Mouse (Mus musculus): ENCODE data around the gene Sele. TPM values are rescaled to one million over a fixed set of nuclear protein-coding genes. Genes with fewer than 3 reads are reported as not detected.

Sele gene
- polyA plus RNA-seq, 1 experiment from 2014 or later, result not detected

DNA sequence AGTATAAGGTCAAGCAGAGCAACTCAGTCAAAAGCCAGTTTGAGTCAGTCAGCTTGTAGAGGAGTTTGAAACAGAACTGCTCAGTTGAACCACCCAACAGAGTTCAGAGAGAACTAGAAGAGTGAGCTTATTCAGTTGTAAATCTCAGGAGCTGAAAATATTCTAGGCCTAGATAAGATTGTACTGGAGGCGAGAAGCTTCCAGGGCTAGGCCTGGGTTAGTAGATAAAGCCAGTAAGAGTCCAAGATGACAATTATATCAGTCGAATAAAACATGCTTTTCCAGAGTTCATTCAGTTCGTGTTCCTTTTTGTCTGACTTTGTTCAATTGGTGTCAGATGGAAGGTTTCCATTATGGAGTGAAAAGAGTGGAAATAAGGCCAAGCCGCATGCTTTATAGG, 22.3 kb upstream of the Sele start:
- H3K9me3 ChIP-seq (ENCODE audit: control insufficient read depth, low read length), result no peaks in the 10 kb centered on the region
- 92% methylated on average over 4 of the region's 4 CpGs for WGBS
- H3K4me1 ChIP-seq (replicated peaks; ENCODE audit: control insufficient read depth, insufficient read depth, low read length), result no peaks in the 10 kb centered on the region
- H3K9ac ChIP-seq, result no peak overlapping the region
- no peak overlapping the region for H3K4me2 ChIP-seq (replicated peaks)
- DNase-seq (ENCODE audit: low spot score) (no peak), ATAC-seq (ENCODE audit: low FRiP score) (no peak)
- no peaks in the 10 kb centered on the region for H3K27me3 ChIP-seq (ENCODE audit: control insufficient read depth, insufficient read depth, low read length)
- no peak overlapping the region for H3K27ac ChIP-seq
- no peak overlapping the region for H3K4me3 ChIP-seq (replicated peaks; ENCODE audit: low read length)
- H3K36me3 ChIP-seq (replicated peaks; ENCODE audit: control insufficient read depth, insufficient read depth), result no peaks in the 10 kb centered on the region

- Histone ChIP-seq H3K27ac (no peak overlapping the region), H3K36me3 (replicated peaks; ENCODE audit: control insufficient read depth, insufficient read depth) (no peaks in the 10 kb centered on the region), H3K9ac (no peak overlapping the region), H3K9me3 (ENCODE audit: control insufficient read depth, low read length) (no peaks in the 10 kb centered on the region), H3K4me2 (replicated peaks) (no peak overlapping the region), H3K4me3 (replicated peaks; ENCODE audit: low read length) (no peak overlapping the region), H3K4me1 (replicated peaks; ENCODE audit: control insufficient read depth, insufficient read depth, low read length) (no peaks in the 10 kb centered on the region), H3K27me3 (ENCODE audit: control insufficient read depth, insufficient read depth, low read length) (no peaks in the 10 kb centered on the region)
- ATAC-seq (ENCODE audit: low FRiP score), result no peak
- WGBS, result 60% methylated on average over 5 of the region's 5 CpGs
- no peak for DNase-seq (ENCODE audit: low spot score)
These were observed 20.6 kb upstream of the Sele start for GRCm38 (mm10) chr1:164027416-164027815.

- Histone ChIP-seq H3K36me3 (replicated peaks; ENCODE audit: control insufficient read depth, insufficient read depth) (no peaks in the 10 kb centered on the region), H3K27ac (no peak overlapping the region), H3K4me3 (replicated peaks; ENCODE audit: low read length) (no peak overlapping the region), H3K9me3 (ENCODE audit: control insufficient read depth, low read length) (no peaks in the 10 kb centered on the region), H3K4me1 (replicated peaks; ENCODE audit: control insufficient read depth, insufficient read depth, low read length) (no peaks in the 10 kb centered on the region), H3K4me2 (replicated peaks) (no peak overlapping the region), H3K27me3 (ENCODE audit: control insufficient read depth, insufficient read depth, low read length) (no peaks in the 10 kb centered on the region), H3K9ac (no peak overlapping the region)
- ATAC-seq (ENCODE audit: low FRiP score) (no peak), DNase-seq (ENCODE audit: low spot score) (no peak)
- WGBS, result 68% methylated on average over 10 of the region's 10 CpGs
These were observed 7.5 kb upstream of the Sele start for GRCm38 (mm10) chr1:164040385-164041135.

- Histone ChIP-seq H3K4me2 (replicated peaks) (no peak overlapping the region), H3K27ac (no peak overlapping the region), H3K9ac (no peak overlapping the region), H3K9me3 (ENCODE audit: control insufficient read depth, low read length) (no peaks in the 10 kb centered on the region), H3K4me1 (replicated peaks; ENCODE audit: control insufficient read depth, insufficient read depth, low read length) (no peaks in the 10 kb centered on the region), H3K4me3 (replicated peaks; ENCODE audit: low read length) (no peak overlapping the region), H3K27me3 (ENCODE audit: control insufficient read depth, insufficient read depth, low read length) (no peaks in the 10 kb centered on the region), H3K36me3 (replicated peaks; ENCODE audit: control insufficient read depth, insufficient read depth) (no peaks in the 10 kb centered on the region)
- 79% methylated on average over 3 of the region's 3 CpGs for WGBS
- no peak for DNase-seq (ENCODE audit: low spot score)
- no peak for ATAC-seq (ENCODE audit: low FRiP score)
These were observed 4.5 kb upstream of the Sele start for GRCm38 (mm10) chr1:164043549-164043948.

- no peak overlapping the region for H3K9ac ChIP-seq
- H3K9me3 ChIP-seq (ENCODE audit: control insufficient read depth, low read length), result no peaks in the 10 kb centered on the region
- no peak overlapping the region for H3K4me2 ChIP-seq (replicated peaks)
- no peaks in the 10 kb centered on the region for H3K4me1 ChIP-seq (replicated peaks; ENCODE audit: control insufficient read depth, insufficient read depth, low read length)
- no peak for DNase-seq (ENCODE audit: low spot score)
- no peaks in the 10 kb centered on the region for H3K36me3 ChIP-seq (replicated peaks; ENCODE audit: control insufficient read depth, insufficient read depth)
- H3K27ac ChIP-seq, result no peak overlapping the region
- 95% methylated on average over 9 of the region's 9 CpGs for WGBS
- ATAC-seq (ENCODE audit: low FRiP score), result no peak
- no peaks in the 10 kb centered on the region for H3K27me3 ChIP-seq (ENCODE audit: control insufficient read depth, insufficient read depth, low read length)
- no peak overlapping the region for H3K4me3 ChIP-seq (replicated peaks; ENCODE audit: low read length)
These were observed 5.5 kb downstream of the Sele start for GRCm38 (mm10) chr1:164053561-164053960.

- no peak overlapping the region for H3K27ac ChIP-seq
- no peaks in the 10 kb centered on the region for H3K27me3 ChIP-seq (ENCODE audit: control insufficient read depth, insufficient read depth, low read length)
- ATAC-seq (ENCODE audit: low FRiP score), result no peak
- no peak for DNase-seq (ENCODE audit: low spot score)
- H3K9me3 ChIP-seq (ENCODE audit: control insufficient read depth, low read length), result no peaks in the 10 kb centered on the region
- no peaks in the 10 kb centered on the region for H3K4me1 ChIP-seq (replicated peaks; ENCODE audit: control insufficient read depth, insufficient read depth, low read length)
- no peak overlapping the region for H3K4me2 ChIP-seq (replicated peaks)
- no peak overlapping the region for H3K4me3 ChIP-seq (replicated peaks; ENCODE audit: low read length)
- H3K36me3 ChIP-seq (replicated peaks; ENCODE audit: control insufficient read depth, insufficient read depth), result no peaks in the 10 kb centered on the region
- 57% methylated on average over 2 of the region's 2 CpGs for WGBS
- no peak overlapping the region for H3K9ac ChIP-seq
These were observed 6.8 kb downstream of the Sele start for GRCm38 (mm10) chr1:164054800-164055199.

GRCm38 (mm10) chr1:164060071-164060470, 12.0 kb downstream of the Sele start:
- no peak for ATAC-seq (ENCODE audit: low FRiP score)
- H3K4me1 ChIP-seq (replicated peaks; ENCODE audit: control insufficient read depth, insufficient read depth, low read length), result no peaks in the 10 kb centered on the region

DNA sequence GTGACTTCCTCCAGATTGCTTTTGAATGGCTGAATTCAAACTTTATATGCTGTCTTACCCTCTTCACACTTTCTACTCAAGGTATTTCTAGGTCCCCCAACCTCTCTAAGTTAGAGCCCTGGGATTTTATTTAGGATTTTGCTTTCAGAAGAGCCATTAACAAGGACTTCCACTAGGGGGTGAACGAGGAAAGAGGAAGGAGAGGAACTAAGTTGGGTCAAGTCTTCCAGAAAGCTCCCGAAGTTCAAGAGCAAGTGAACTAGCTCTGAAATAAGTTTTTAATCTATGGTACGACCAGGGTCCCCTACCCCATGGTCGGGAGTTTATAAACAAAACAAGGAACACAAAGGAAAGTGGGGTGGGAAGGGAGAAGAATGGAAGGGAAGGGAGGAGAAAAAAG, 13.2 kb downstream of the Sele start:
- ATAC-seq (ENCODE audit: low FRiP score) (no peak), DNase-seq (ENCODE audit: low spot score) (no peak)
- Histone ChIP-seq H3K4me2 (replicated peaks) (no peak overlapping the region), H3K9me3 (ENCODE audit: control insufficient read depth, low read length) (no peaks in the 10 kb centered on the region), H3K4me3 (replicated peaks; ENCODE audit: low read length) (no peak overlapping the region), H3K27me3 (ENCODE audit: control insufficient read depth, insufficient read depth, low read length) (no peaks in the 10 kb centered on the region), H3K4me1 (replicated peaks; ENCODE audit: control insufficient read depth, insufficient read depth, low read length) (no peaks in the 10 kb centered on the region), H3K36me3 (replicated peaks; ENCODE audit: control insufficient read depth, insufficient read depth) (no peaks in the 10 kb centered on the region), H3K9ac (no peak overlapping the region), H3K27ac (no peak overlapping the region)
- WGBS, result 39% methylated on average over 4 of the region's 4 CpGs

More at GRCm38 (mm10) chr1:164060071-164060470, 12.0 kb downstream of the Sele start:
- no peak overlapping the region for H3K4me3 ChIP-seq (replicated peaks; ENCODE audit: low read length)
- H3K27ac ChIP-seq, result no peak overlapping the region
- H3K9ac ChIP-seq, result no peak overlapping the region
- H3K4me2 ChIP-seq (replicated peaks), result no peak overlapping the region
- no peak for DNase-seq (ENCODE audit: low spot score)
- 93% methylated on average over 4 of the region's 4 CpGs for WGBS
- no peaks in the 10 kb centered on the region for H3K36me3 ChIP-seq (replicated peaks; ENCODE audit: control insufficient read depth, insufficient read depth)
- no peaks in the 10 kb centered on the region for H3K9me3 ChIP-seq (ENCODE audit: control insufficient read depth, low read length)
- no peaks in the 10 kb centered on the region for H3K27me3 ChIP-seq (ENCODE audit: control insufficient read depth, insufficient read depth, low read length)

- no peaks in the 10 kb centered on the region for H3K4me1 ChIP-seq (replicated peaks; ENCODE audit: control insufficient read depth, insufficient read depth, low read length)
- H3K36me3 ChIP-seq (replicated peaks; ENCODE audit: control insufficient read depth, insufficient read depth), result no peaks in the 10 kb centered on the region
- H3K4me3 ChIP-seq (replicated peaks; ENCODE audit: low read length), result no peak within 1 kb of the TSS
- H3K9me3 ChIP-seq (ENCODE audit: control insufficient read depth, low read length), result no peaks in the 10 kb centered on the region
- H3K4me2 ChIP-seq (replicated peaks), result no peak within 1 kb of the TSS
- DNase-seq (ENCODE audit: low spot score) (no peak), ATAC-seq (ENCODE audit: low FRiP score) (no peak)
- H3K9ac ChIP-seq, result no peak within 1 kb of the TSS
- WGBS, result 82% methylated on average over 4 of the region's 4 CpGs
- H3K27ac ChIP-seq, result no peak within 1 kb of the TSS
- no peaks in the 10 kb centered on the region for H3K27me3 ChIP-seq (ENCODE audit: control insufficient read depth, insufficient read depth, low read length)
These were observed 13.9 kb downstream of the Sele start, which contains the start of gene Sell for GRCm38 (mm10) chr1:164061925-164062324. Gene Sell, plus strand, starts transcription at chr1:164061982.

DNA sequence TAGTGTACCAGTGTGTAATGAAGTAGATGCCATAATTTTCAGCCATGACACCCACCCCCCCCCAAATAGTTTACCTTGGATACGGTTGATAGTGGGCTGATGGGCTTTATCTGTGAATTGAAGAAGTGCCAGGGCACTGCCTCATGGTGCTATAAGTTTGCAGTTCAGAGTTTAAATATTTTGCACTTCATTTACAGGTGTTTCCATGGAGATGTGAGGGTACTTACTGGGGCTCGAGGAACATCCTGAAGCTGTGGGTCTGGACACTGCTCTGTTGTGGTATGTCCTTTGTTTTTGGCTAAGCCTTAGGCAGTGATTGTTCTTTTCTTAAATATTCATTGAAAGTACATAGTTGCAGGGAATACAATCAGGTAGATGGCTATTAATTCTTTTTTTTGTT, 14.8 kb downstream of the Sele start:
- no peak overlapping the region for H3K4me2 ChIP-seq (replicated peaks)
- H3K27me3 ChIP-seq (ENCODE audit: control insufficient read depth, insufficient read depth, low read length), result no peaks in the 10 kb centered on the region
- no peak overlapping the region for H3K9ac ChIP-seq
- H3K4me1 ChIP-seq (replicated peaks; ENCODE audit: control insufficient read depth, insufficient read depth, low read length), result no peaks in the 10 kb centered on the region
- H3K27ac ChIP-seq, result no peak overlapping the region
- ATAC-seq (ENCODE audit: low FRiP score) (no peak), DNase-seq (ENCODE audit: low spot score) (no peak)
- H3K9me3 ChIP-seq (ENCODE audit: control insufficient read depth, low read length), result no peaks in the 10 kb centered on the region
- no peaks in the 10 kb centered on the region for H3K36me3 ChIP-seq (replicated peaks; ENCODE audit: control insufficient read depth, insufficient read depth)
- WGBS, result 56% methylated on average over 2 of the region's 2 CpGs
- no peak overlapping the region for H3K4me3 ChIP-seq (replicated peaks; ENCODE audit: low read length)

All from hindbrain, embryonic 14.5 days (tissue).